Mouse (Mus musculus) ES-E14 (cell line): Measurements from ENCODE around the gene Zfyve21.

Source experiments
- CHD2 ChIP-seq: IDR thresholded peaks from 2 replicates; pipeline ENCODE4 v1.6.1; 2014; ENCODE audit warnings: mild to moderate bottlenecking, low read depth, low read length, inconsistent platforms
- HCFC1 ChIP-seq: IDR thresholded peaks from 2 replicates; pipeline ENCODE4 v1.6.1; 2012; ENCODE audit warnings: low read length, inconsistent platforms, borderline replicate concordance; ENCODE audit not compliant: insufficient read depth
- ZC3H11A ChIP-seq: IDR thresholded peaks from 2 replicates; pipeline ENCODE4 v1.6.1; 2012; ENCODE audit warnings: low read depth, mild to moderate bottlenecking, inconsistent platforms, low read length, borderline replicate concordance
- ZNF384 ChIP-seq: IDR thresholded peaks from 2 replicates; pipeline ENCODE4 v1.6.1; 2012; ENCODE audit warnings: low read depth, low read length, inconsistent platforms

DNA sequence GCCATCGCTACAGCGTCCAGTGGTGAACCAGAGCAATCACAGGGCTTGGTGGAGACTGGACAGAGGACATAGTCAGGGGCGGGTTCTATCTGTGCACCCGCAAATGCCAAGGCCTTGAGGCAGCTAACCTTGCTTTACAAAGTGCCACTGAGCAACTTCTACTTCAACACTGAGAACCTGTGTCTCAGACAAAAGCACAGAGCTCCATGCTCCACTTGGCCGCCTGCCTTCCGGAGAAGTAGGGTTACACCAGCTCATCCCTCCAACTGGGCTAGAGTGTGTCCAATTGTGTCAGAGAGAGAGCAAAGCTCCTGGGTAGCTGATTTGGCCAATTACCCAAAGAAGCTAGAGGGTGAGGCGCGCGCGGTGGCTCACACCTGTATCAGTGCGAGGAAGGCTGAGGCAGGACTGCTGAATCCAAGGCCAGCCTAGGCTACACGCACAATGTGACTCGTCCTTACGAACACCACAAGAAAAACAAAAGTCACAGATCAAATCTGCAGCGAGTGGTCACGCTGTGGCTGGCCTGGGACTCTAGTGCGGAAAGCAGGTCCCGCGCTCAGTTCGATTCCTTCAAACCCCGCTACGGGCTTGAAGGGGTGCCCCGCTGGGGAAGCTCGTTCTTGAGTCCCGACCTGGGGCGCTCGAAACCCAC lies 732 bp upstream of the Zfyve21 start:
- no peak for TF ChIP-seq HCFC1
- TF ChIP-seq ZC3H11A: no peak
- TF ChIP-seq CHD2: no peak
- no peak for TF ChIP-seq ZNF384
